In genomic region chr3:149076928-149077551, GRCm38 (mm10) we compare ENCODE assay signal across 12 mouse cellular contexts.
A peak's percentile ranks its signal among the peaks of the same experiment; 100 is the strongest.
DNase-seq lines count a peak whose midpoint lies in the region; ATAC-seq and TF ChIP-seq lines count a peak whose summit lies in the region.
"Had no signal": no experiment of that assay in that cellular context is flagged by ENCODE, and none has a peak within 500 bp of the region (broad histone marks: within the 10 kb centered on the region; RNA-seq: fewer than 3 reads in every experiment).

No protein-coding gene starts in this region.

- WGBS in lung, embryonic 15.5 days, result 50% methylated on average over 21 of the region's 21 CpGs
- 78% methylated on average over 21 of the region's 21 CpGs for WGBS in neural tube, embryonic 15.5 days

- no peak overlapping the region for H3K27ac ChIP-seq in gastrocnemius, adult 2 months
- no peak overlapping the region for H3K27ac ChIP-seq in testis, adult 2 months (ENCODE audit: control insufficient read depth, insufficient read depth, low read depth, low read length)
- no peak overlapping the region for H3K27ac ChIP-seq in lung, embryonic 15.5 days
- no peak overlapping the region for H3K27ac ChIP-seq in neural tube, embryonic 15.5 days (replicated peaks)

- no peaks in the 10 kb centered on the region for H3K4me1 ChIP-seq in testis, adult 2 months (ENCODE audit: control insufficient read depth, insufficient read depth, low read length)
- H3K4me1 ChIP-seq in lung, embryonic 15.5 days, result peaks cover 18% of the 10 kb centered on the region
- peaks cover 18% of the 10 kb centered on the region for H3K4me1 ChIP-seq in neural tube, embryonic 15.5 days
- H3K4me1 ChIP-seq: megakaryocyte, embryonic 14.5 days had no signal

- TF ChIP-seq CTCF in gastrocnemius, adult 2 months (IDR thresholded peaks at IDR 0.05), result no peak
- TF ChIP-seq CTCF in testis, adult 2 months (IDR thresholded peaks at IDR 0.05; ENCODE audit: control insufficient read depth, insufficient read depth, insufficient replicate concordance, low read depth, low read length), result no peak

- no peak for TF ChIP-seq POLR2A in testis, adult 2 months (IDR thresholded peaks at IDR 0.05; ENCODE audit: control insufficient read depth, low read depth, low read length)

- no peaks in the 10 kb centered on the region for H3K36me3 ChIP-seq in testis, adult 2 months (ENCODE audit: control insufficient read depth, insufficient read depth, low read length)
- no peaks in the 10 kb centered on the region for H3K36me3 ChIP-seq in lung, embryonic 15.5 days
- H3K36me3 ChIP-seq in neural tube, embryonic 15.5 days, result no peaks in the 10 kb centered on the region

- H3K4me3 ChIP-seq in gastrocnemius, adult 2 months, result peak overlapping the region; percentile 22
- H3K4me3 ChIP-seq in testis, adult 2 months (ENCODE audit: control insufficient read depth, low read depth, low read length), result peak overlapping the region; percentile 28
- H3K4me3 ChIP-seq in lung, embryonic 15.5 days, result peak overlapping the region; percentile 15; the same call in 1 of the 2 replicates
- no peak overlapping the region for H3K4me3 ChIP-seq in neural tube, embryonic 15.5 days (replicated peaks)
- H3K4me3 ChIP-seq: megakaryocyte, embryonic 14.5 days had no signal

- peak; percentile 55; the same call in 1 of the 2 replicates for ATAC-seq in lung, embryonic 15.5 days (ENCODE audit: borderline replicate concordance, extremely low read depth, low FRiP score, low TSS enrichment)
- ATAC-seq in neural tube, embryonic 15.5 days (ENCODE audit: low FRiP score), result no peak
- no peak for ATAC-seq in inflammation-experienced regulatory T-cells, adult 6 months

- no peaks in the 10 kb centered on the region for H3K9me3 ChIP-seq in lung, embryonic 15.5 days
- no peaks in the 10 kb centered on the region for H3K9me3 ChIP-seq in neural tube, embryonic 15.5 days (replicated peaks)

- H3K9ac ChIP-seq in lung, embryonic 15.5 days, result no peak overlapping the region
- H3K9ac ChIP-seq in neural tube, embryonic 15.5 days (replicated peaks), result no peak overlapping the region

- H3K27me3 ChIP-seq in testis, adult 2 months (ENCODE audit: control insufficient read depth, insufficient read depth, low read length), result no peaks in the 10 kb centered on the region
- no peaks in the 10 kb centered on the region for H3K27me3 ChIP-seq in lung, embryonic 15.5 days
- no peaks in the 10 kb centered on the region for H3K27me3 ChIP-seq in neural tube, embryonic 15.5 days (replicated peaks)
- H3K27me3 ChIP-seq: megakaryocyte, embryonic 14.5 days had no signal

- no peak for DNase-seq in gastrocnemius, adult 2 months
- no peak for DNase-seq in gastrocnemius, postnatal 4 days (ENCODE audit: low spot score in 2 of 2)
- no peak for DNase-seq in testis, postnatal 10 days (ENCODE audit: low spot score)
- peak; percentile 74 for DNase-seq in urinary bladder, postnatal 14 days (ENCODE audit: low spot score)
- DNase-seq: cerebellum, postnatal 25 days; gastrocnemius, postnatal 14 days; left cerebral cortex, postnatal 4 days had no signal

- intact Hi-C loops in gastrocnemius, adult 2 months (cut with DNase I), result no loop called here

- peak overlapping the region; percentile 42 for H3K4me2 ChIP-seq in lung, embryonic 15.5 days
- no peak overlapping the region for H3K4me2 ChIP-seq in neural tube, embryonic 15.5 days
